Comparison of ENCODE assay signal across 15 mouse cellular contexts in genomic region chr17:56062081-56062480, GRCm38 (mm10).
"Had no signal": no experiment of that assay in that cellular context is flagged by ENCODE, and none has a peak within 500 bp of the region (broad histone marks: within the 10 kb centered on the region; RNA-seq: fewer than 3 reads in every experiment).

No protein-coding gene starts in this region.

- H3K9ac ChIP-seq: neural tube, embryonic 15.5 days; stomach, embryonic 15.5 days had no signal

- H3K9me3 ChIP-seq: neural tube, embryonic 15.5 days; stomach, embryonic 15.5 days had no signal

- H3K4me1 ChIP-seq: neural tube, embryonic 15.5 days; stomach, embryonic 15.5 days had no signal

- H3K4me3 ChIP-seq: neural tube, embryonic 15.5 days; stomach, embryonic 15.5 days had no signal

- H3K27ac ChIP-seq: neural tube, embryonic 15.5 days; stomach, embryonic 15.5 days; stomach, postnatal 0 days had no signal

- H3K27me3 ChIP-seq: neural tube, embryonic 15.5 days; stomach, embryonic 15.5 days had no signal

- H3K4me2 ChIP-seq: neural tube, embryonic 15.5 days; stomach, embryonic 15.5 days had no signal

- DNase-seq: retina, postnatal 1 day; right cerebral cortex, adult 18-20 months; right cerebral cortex, postnatal 14 days; right cerebral cortex, postnatal 25 days; right cerebral cortex, postnatal 4 days; spleen, adult 18-20 months; thymus, adult 18-20 months; thymus, adult 2 months; thymus, postnatal 14 days; thymus, postnatal 25 days; thymus, postnatal 36 days; thymus, postnatal 4 days had no signal
